Mouse (Mus musculus) embryonic fibroblast, embryonic 13.5 days (primary cell): ENCODE measurements around the gene Magi2. TPM values are rescaled to one million over a fixed set of nuclear protein-coding genes. Genes with fewer than 3 reads are reported as not detected.

ENCODE experiments used
- H3K27ac ChIP-seq: 2 replicates; pipeline ENCODE4 v1.5.1; 2012; ENCODE audit warnings: low read length, control low read depth, inconsistent platforms; ENCODE audit not compliant: insufficient read depth
- H3K4me1 ChIP-seq: 2 replicates; pipeline ENCODE4 v1.6.1; 2011; ENCODE audit warnings: low read length; ENCODE audit not compliant: control insufficient read depth, insufficient read depth
- H3K4me3 ChIP-seq: 2 replicates; pipeline ENCODE4 v1.5.1; 2011; ENCODE audit warnings: mild to moderate bottlenecking, control low read depth, low read length; ENCODE audit not compliant: insufficient read depth
- CTCF ChIP-seq: IDR thresholded peaks from 2 replicates; pipeline ENCODE4 v1.5.1; 2011; ENCODE audit warnings: mild to moderate bottlenecking, control low read depth, low read length, moderate library complexity, borderline replicate concordance; ENCODE audit not compliant: insufficient read depth
- POLR2A ChIP-seq: IDR thresholded peaks from 2 replicates; pipeline ENCODE4 v1.6.1; 2011; ENCODE audit warnings: low read depth, mild to moderate bottlenecking, control low read depth, low read length, moderate library complexity
- polyA plus RNA-seq: library from polyadenylated mRNA; stranded (reverse); fragments of >200 nt; gene quantifications from 2 replicates; pipeline ENCODE4 v1.2.4, GENCODE M21; 2011; ENCODE audit warnings: low read depth; ENCODE audit not compliant: missing spikeins, insufficient read length

Gene Magi2
- polyA plus RNA-seq, 1 experiment: 4.6 TPM

DNA sequence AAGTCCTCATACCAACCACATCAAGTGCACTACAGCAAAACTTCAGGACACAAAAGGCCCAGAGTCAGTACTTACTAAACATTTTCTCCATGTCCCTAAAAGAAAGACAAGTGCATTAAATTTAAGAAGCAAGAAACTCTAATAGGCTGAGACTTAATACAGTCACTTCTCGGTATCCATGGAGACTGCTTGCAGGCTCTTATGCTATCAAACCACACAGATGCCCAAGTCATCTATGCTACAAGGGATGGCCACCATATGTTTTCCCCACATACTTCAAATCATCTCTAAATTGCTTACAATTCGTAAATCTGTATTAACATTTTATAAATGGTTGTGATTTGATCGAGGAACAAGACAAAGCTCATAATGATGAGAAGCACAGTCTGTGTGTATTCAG, 1357.9 kb downstream of the Magi2 start:
- no peak overlapping the region for H3K4me3 ChIP-seq
- H3K4me1 ChIP-seq: no peaks in the 10 kb centered on the region
- no peak overlapping the region for H3K27ac ChIP-seq
- no peak for TF ChIP-seq CTCF
- TF ChIP-seq POLR2A: no peak

DNA sequence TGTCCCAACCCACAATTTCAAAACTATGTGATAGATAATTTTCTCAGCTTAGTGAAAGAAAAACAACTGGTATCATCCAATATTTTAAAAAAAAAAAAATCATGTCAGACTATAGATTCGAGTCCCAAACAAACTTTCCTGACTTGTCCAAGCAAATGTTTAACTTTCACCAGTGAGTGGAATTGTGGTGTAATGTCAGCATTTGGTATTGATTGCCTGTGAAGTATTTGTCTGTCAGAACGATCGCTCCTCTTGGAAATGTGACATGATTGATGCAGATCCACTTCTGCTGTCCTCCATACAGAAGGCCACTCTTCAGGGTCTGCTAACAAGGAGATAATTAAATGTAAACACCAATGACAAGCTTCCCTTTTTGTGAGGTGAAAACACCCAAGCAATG, 1362.9 kb downstream of the Magi2 start:
- H3K4me3 ChIP-seq: no peak overlapping the region
- H3K27ac ChIP-seq: no peak overlapping the region
- H3K4me1 ChIP-seq: 0 out of 2 replicates have a peak, but pooled peaks cover 3% of the 10 kb centered on the region
- TF ChIP-seq POLR2A: no peak
- no peak for TF ChIP-seq CTCF

DNA sequence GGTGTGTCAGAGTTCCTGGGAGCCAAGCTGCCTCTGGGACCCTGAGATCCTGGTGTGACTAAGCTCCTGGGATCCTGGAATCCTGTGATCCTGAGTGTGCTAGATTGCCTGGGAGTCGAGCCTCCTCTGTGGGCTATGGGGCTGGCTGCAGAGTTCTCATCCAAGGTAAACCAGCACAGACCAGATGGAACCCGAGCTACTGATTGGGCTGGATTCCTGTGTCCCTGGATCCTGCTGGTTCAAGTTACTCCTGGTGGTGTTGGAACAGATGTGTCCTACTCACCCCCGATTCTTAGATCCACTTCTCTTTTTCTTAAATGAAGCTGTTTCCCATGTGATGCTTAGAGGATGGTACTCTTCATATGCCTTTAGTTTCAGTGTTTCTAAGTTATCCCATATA, 1371.4 kb downstream of the Magi2 start:
- H3K27ac ChIP-seq: no peak overlapping the region
- H3K4me1 ChIP-seq: no peaks in the 10 kb centered on the region
- TF ChIP-seq POLR2A (no peak), CTCF (no peak)
- no peak overlapping the region for H3K4me3 ChIP-seq

DNA sequence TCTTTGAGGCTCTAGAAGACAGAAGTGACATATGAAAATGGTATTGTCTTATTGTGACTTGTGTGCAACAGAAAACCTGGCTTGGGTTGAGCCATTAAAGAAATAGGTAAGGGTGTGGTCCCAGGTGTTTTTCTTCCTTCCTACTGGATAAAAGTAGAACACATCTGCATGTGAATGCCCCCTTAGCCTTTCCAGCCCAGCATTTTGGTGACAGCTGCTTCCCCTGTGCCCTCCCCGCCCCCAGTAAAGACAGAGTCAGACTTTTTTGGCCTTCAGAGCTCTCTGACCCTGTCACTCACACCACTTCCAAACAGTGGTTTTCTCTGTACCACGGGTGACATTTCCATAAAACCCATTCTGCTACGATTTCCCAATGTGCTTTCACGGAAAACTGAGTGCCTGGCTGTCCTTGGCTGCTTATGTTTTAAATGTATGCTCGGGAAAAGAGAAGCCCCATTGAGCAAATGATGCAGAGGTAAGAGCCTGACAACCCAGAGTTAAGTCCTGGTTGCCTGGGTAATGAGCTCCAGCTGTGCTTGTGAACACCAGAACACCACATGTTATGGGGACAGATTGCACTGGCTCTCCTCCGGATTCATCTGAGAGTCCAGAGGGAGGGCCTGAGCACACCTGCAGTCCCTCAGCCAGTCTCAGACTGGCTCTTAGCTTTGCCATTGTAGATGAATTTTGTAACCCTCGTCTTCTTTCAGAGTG, 1377.1 kb downstream of the Magi2 start:
- H3K27ac ChIP-seq: no peak overlapping the region
- H3K4me3 ChIP-seq: no peak overlapping the region
- no peak for TF ChIP-seq POLR2A
- TF ChIP-seq CTCF: no peak
- H3K4me1 ChIP-seq: no peaks in the 10 kb centered on the region

DNA sequence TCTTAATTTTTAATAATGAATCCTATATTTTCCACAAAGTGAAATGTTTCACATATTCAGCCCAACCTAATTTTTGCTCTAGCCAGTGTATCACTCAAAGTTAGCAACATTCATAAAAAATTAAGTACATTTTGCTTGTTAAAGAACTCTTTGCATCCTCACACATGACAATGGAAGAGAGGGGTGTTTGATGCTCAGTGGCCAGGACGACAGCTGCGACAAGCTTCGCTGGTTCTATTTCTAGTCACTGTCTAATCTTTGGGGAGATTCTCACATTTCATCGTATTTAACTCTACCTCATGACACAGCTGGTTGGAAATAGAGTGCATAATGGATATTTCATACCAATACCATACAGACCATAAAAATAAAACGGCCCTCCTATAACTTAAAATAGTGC, 1379.7 kb downstream of the Magi2 start:
- TF ChIP-seq CTCF (no peak), POLR2A (no peak)
- no peak overlapping the region for H3K27ac ChIP-seq
- H3K4me1 ChIP-seq: no peaks in the 10 kb centered on the region
- no peak overlapping the region for H3K4me3 ChIP-seq

DNA sequence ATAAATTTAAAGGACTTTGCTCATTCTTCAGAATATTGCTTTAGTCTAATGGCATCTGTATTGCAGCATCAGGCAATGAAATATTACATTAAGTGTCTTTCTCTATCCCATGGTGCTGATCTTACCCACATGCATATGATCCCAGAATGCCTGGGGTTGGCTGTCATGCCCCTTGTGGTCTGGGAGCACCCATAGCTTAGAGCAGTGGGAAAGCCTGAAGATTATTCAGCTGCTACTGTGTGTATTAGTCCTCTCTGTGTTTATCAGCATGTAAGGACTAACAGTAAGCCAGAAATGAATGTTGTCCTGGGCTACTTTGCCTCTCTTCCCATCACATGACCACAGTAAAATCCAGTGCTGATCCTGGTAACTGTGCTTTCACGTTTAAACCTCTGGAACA, 1380.7 kb downstream of the Magi2 start:
- Histone ChIP-seq H3K27ac (no peak overlapping the region), H3K4me1 (no peaks in the 10 kb centered on the region), H3K4me3 (no peak overlapping the region)
- TF ChIP-seq CTCF: no peak

DNA sequence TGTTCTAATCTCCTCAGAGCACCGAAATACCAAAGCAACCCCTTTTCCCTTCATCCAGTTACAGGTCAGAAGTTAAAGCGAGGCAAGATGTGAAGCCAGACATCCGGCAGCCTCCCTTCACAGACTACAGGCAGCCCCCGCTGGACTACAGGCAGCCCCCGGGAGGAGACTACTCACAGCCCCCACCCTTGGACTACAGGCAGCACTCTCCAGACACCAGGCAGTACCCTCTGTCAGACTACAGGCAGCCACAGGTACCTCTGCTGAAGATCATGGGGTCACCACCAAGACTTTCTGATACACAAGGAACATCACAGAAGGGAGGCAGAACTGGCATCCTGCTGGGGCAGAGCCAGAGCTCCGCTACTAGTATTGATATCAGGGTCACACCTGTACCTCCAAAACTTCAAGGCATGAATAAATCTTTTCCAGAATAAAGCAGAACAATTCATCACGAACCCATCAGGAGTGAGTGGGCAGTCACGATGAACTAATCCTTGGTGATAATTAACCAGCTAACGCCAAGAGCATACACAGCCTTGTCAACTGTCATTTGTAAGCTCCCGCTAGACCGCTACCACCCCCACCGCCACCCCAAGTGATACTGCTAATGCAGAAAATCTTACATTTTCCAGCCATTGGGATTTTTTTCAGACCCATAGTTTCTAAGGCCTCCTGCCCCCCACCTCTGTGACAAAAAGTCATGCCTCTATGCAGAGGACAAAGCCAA, 1382.5 kb downstream of the Magi2 start:
- no peak for TF ChIP-seq POLR2A
- Histone ChIP-seq H3K27ac (no peak overlapping the region), H3K4me3 (no peak overlapping the region), H3K4me1 (no peaks in the 10 kb centered on the region)

DNA sequence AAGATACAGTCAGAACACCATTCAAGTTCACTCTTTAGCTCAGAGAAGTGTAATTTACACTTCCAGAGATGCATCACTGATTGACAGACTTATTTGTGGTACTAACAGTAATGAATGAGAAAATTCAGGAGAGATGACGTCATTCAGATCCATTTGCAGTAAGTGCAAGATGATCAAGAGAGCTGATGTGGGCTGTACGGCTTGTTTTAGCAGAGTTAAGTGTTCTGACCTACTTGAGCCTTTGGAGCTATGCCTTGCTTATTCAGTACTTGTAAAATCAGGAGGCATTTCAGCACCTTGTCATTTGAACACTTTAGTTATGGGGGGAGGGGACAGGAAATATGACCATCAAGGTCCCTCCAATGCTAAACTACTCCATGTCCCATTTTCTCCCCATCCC, 1383.8 kb downstream of the Magi2 start:
- Histone ChIP-seq H3K27ac (no peak overlapping the region), H3K4me3 (no peak overlapping the region), H3K4me1 (no peaks in the 10 kb centered on the region)
- TF ChIP-seq POLR2A: no peak
- no peak for TF ChIP-seq CTCF

DNA sequence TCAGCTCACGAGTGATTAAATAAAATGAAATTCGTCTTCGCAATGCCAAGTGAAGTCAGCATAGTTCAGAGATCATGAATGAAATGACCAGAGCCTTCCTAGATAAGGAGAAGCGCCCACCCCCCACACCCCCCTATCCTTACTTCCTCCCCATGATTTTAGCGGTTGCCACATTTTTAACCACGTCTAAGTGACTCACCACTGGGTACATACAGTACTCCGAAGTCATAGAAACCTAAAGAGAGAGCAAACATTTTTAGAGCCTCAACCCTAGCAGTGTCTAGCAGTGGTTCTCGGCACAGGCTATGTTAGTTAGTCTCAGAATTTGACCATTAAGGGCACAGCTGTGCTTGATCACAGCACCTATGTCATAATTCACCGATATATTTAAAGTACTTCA, 1385.8 kb downstream of the Magi2 start:
- Histone ChIP-seq H3K4me1 (no peaks in the 10 kb centered on the region), H3K27ac (no peak overlapping the region), H3K4me3 (no peak overlapping the region)
- TF ChIP-seq POLR2A (no peak), CTCF (no peak)

DNA sequence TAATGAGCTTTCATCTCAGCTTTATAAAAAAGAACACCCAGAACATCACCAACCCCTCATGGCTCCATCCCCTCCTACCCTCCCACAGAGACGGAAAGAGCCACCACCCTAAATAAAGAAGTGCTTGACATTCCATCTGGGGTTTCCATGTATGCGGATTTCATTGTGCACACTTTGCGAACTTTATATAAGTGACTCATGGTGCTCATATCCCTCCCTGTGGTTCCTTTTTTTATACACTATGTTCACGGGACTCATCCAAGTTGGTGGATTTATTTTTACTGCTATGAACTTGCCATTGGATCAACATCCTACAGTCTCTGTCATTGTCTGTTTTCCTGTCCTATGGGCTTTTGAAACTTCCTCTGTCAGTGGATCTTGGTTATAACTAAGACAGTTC, 1388.1 kb downstream of the Magi2 start:
- no peak overlapping the region for H3K4me3 ChIP-seq
- TF ChIP-seq POLR2A (no peak), CTCF (no peak)
- no peaks in the 10 kb centered on the region for H3K4me1 ChIP-seq
- no peak overlapping the region for H3K27ac ChIP-seq
